Mouse (Mus musculus) G1E (cell line): ENCODE data around the gene Tbc1d16.

Experiments
- CTCF ChIP-seq: IDR thresholded peaks from 2 replicates; pipeline ENCODE4 v1.5.1; 2012; ENCODE audit warnings: low read depth, low read length, inconsistent platforms, mixed read lengths
- GATA1 ChIP-seq: IDR thresholded peaks from 2 replicates; pipeline ENCODE4 v1.6.1; 2012; ENCODE audit warnings: borderline replicate concordance, low read length, inconsistent platforms, mixed read lengths
- GATA2 ChIP-seq: IDR thresholded peaks from 2 replicates; pipeline ENCODE4 v1.6.1; 2012; ENCODE audit warnings: low read depth, low read length, inconsistent platforms, borderline replicate concordance
- POLR2AphosphoS5 ChIP-seq: IDR thresholded peaks from 2 replicates; pipeline ENCODE4 v1.6.1; 2012; ENCODE audit warnings: low read depth, low read length, inconsistent platforms; ENCODE audit not compliant: insufficient replicate concordance
- TAL1 ChIP-seq: conservative IDR thresholded peaks from 2 replicates; pipeline ENCODE4 v1.6.1; 2012; ENCODE audit warnings: low read depth, low read length, inconsistent platforms, mixed read lengths

GRCm38 (mm10) chr11:119111345-119111744 lies 117.0 kb downstream of the Tbc1d16 start:
- TF ChIP-seq CTCF, result no peak
- TF ChIP-seq TAL1, result no peak
- TF ChIP-seq GATA1, result no peak
- no peak for TF ChIP-seq POLR2AphosphoS5
- TF ChIP-seq GATA2, result no peak
